Mouse (Mus musculus) olfactory bulb, adult 2 months (tissue): ENCODE results near the gene Stard5.

Experiments used
- CTCF ChIP-seq: fragments of 200-500 bp; IDR thresholded peaks from 2 replicates; pipeline ENCODE4 v1.5.1; 2012; ENCODE audit warnings: low read depth, mild to moderate bottlenecking, low read length, moderate library complexity; ENCODE audit not compliant: insufficient read depth
- POLR2A ChIP-seq: fragments of 200-500 bp; IDR thresholded peaks from 2 replicates; pipeline ENCODE4 v1.6.1; 2012; ENCODE audit warnings: mild to moderate bottlenecking, low read depth, low read length, moderate library complexity; ENCODE audit not compliant: insufficient read depth

DNA sequence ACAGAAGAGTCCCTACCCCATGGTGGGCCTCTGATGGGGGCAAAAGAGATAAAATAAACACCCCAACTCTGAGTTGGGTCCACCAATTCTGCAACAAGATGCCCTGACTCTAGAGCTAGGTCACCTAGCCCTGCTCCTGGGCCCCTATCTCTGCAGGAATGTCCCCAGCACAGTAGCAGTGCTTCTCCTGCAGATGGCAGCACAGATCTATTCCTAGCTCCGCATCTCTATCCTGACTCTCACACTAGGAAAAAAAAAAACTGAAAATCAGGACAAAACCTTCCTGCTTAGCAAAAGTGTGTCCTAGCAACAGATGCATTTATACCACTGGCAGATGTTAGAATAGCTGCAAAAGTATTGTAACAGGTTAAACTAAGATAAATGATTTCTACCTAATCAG is 37.0 kb downstream of the Stard5 start:
- TF ChIP-seq CTCF (0 out of 2 replicates have a peak, but pooled peaks have one; percentile 18), POLR2A (no peak)
